Mouse (Mus musculus) midbrain, embryonic 13.5 days (tissue): ENCODE results near the gene Ap1m2. TPM values are rescaled to one million over a fixed set of nuclear protein-coding genes. Genes with fewer than 3 reads are reported as not detected.

Experiments
- ATAC-seq: fragments of 200-750 bp; cut with Nextera tagmentation; 2 replicates; pipeline ENCODE4 v1.8.0; 2017; ENCODE audit warnings: mild to moderate bottlenecking, moderate TSS enrichment, moderate library complexity
- H3K27ac ChIP-seq: fragments of 300-500 bp; sonication (generic); 2 replicates; pipeline ENCODE4 v1.5.1; 2015; ENCODE audit warnings: inconsistent platforms, mild to moderate bottlenecking, moderate library complexity
- H3K27me3 ChIP-seq: fragments of 300-500 bp; sonication (generic); 2 replicates; pipeline ENCODE4 v1.6.1; 2015; ENCODE audit warnings: mild to moderate bottlenecking, inconsistent platforms
- H3K36me3 ChIP-seq: fragments of 300-500 bp; sonication (generic); 2 replicates; pipeline ENCODE4 v1.6.1; 2015; ENCODE audit warnings: mild to moderate bottlenecking, inconsistent platforms
- H3K4me1 ChIP-seq: fragments of 300-500 bp; sonication (generic); replicated peaks from 2 replicates; pipeline ENCODE4 v1.6.1; 2015; ENCODE audit warnings: inconsistent platforms
- H3K4me2 ChIP-seq: fragments of 300-500 bp; sonication (generic); replicated peaks from 2 replicates; pipeline ENCODE4 v1.6.1; 2015; ENCODE audit warnings: moderate library complexity, mild to moderate bottlenecking, inconsistent platforms
- H3K4me3 ChIP-seq: fragments of 300-500 bp; sonication (generic); replicated peaks from 2 replicates; pipeline ENCODE4 v1.5.1; 2015; ENCODE audit warnings: mild to moderate bottlenecking, inconsistent platforms
- H3K9ac ChIP-seq: fragments of 300-500 bp; sonication (generic); replicated peaks from 2 replicates; pipeline ENCODE4 v1.6.1; 2015; ENCODE audit warnings: mild to moderate bottlenecking, inconsistent platforms
- H3K9me3 ChIP-seq: fragments of 300-500 bp; sonication (generic); 2 replicates; pipeline ENCODE4 v1.6.1; 2016; ENCODE audit warnings: mild to moderate bottlenecking, inconsistent platforms
- WGBS: fragments of 180-500 bp; shearing (Covaris S2); methylation state at CpG from one replicate; pipeline ENCODE4 v1.1.7; 2015; 5-methylcytosine and 5-hydroxymethylcytosine counted together
- polyA plus RNA-seq: library from polyadenylated mRNA; unstranded; fragments of >200 nt; fragmentation: Nextera tagmentation; extraction: Ambion mirVana; gene quantifications from 2 replicates; pipeline ENCODE4 v1.2.1, GENCODE M21; 2015

Ap1m2 gene
- polyA plus RNA-seq, result 0.23 and 0.34 TPM in 2 replicates

DNA sequence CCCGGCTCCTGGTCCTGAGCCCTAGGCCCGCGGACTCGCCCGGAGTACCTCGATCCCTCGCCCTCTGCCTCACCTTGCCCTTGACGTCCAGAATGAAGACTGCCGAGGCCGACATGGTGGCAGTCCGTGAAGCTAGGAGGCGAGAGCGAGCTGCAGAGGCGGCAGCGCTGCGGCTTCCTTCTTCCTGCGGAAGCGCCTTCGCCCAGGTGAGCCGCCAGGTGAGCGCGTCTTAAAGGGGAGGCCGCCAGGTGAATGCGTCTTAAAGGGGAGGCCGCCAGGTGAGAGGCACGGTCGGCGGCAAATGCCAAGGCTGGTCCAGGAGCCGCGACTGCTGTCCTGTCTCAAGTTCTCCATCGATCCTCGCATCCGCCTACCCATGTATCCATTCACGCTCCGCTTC lies at the start of gene Ap1m2:
Gene Ap1m2 (minus strand): TSS at position 204 of the 400 bp plus-strand sequence.
- ATAC-seq, result no peak
- peaks cover 3% of the 10 kb centered on the region; the same call in 1 of the 2 replicates for H3K4me1 ChIP-seq
- H3K27ac ChIP-seq, result no peak within 1 kb of the TSS
- no peaks in the 10 kb centered on the region for H3K9me3 ChIP-seq
- H3K4me2 ChIP-seq, result 0 out of 2 replicates have a peak within 1 kb of the TSS, but pooled peaks have one; percentile 13
- peak within 1 kb of the TSS; percentile 16 for H3K4me3 ChIP-seq
- no peaks in the 10 kb centered on the region for H3K36me3 ChIP-seq
- peaks cover 18% of the 10 kb centered on the region for H3K27me3 ChIP-seq
- 11% methylated on average over 34 of the region's 35 CpGs for WGBS
- H3K9ac ChIP-seq, result no peak within 1 kb of the TSS

DNA sequence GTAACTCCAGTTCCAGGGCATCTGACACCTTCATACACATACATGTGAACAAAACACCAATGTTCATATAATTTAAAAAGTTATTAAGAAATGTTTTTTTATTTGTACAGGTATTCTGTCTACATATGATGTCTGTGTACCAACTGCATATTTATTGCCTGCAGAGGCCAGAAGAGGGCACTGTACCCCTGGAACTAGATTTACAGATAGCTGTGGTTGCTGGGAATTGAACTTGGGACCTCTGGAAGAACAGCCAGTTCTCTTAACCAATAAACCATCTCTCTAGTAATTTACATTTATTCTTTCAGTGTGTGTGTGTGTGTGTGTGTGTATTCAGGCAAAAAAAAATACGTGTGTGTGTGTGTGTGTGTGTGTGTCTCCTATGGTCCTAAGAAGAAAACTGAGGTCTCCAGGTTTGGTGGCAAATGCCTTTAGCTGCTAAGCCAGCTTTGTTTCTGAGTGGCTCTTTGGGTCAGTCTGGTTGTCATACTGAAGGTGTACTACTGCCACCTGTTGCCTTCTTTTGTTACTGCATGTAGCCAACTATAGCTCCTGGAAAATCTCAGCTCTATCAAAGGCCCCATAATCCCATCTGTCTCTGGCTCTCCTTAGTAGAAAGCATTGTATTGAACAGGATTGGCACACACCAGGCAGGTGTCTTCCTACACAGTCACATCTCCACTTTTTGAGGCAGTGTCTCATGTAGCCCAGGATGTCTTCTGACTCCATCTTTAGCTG lies 45.0 kb upstream of the Ap1m2 start:
- H3K4me1 ChIP-seq, result peaks cover 9% of the 10 kb centered on the region
- H3K9me3 ChIP-seq, result no peaks in the 10 kb centered on the region
- H3K4me3 ChIP-seq, result no peak overlapping the region
- H3K4me2 ChIP-seq, result no peak overlapping the region
- peaks cover 5% of the 10 kb centered on the region for H3K27me3 ChIP-seq
- no peak overlapping the region for H3K27ac ChIP-seq
- peaks cover 36% of the 10 kb centered on the region for H3K36me3 ChIP-seq
- peak; percentile 70 for ATAC-seq
- H3K9ac ChIP-seq, result no peak overlapping the region
- 4% methylated on average over 1 of the region's 1 CpGs for WGBS

DNA sequence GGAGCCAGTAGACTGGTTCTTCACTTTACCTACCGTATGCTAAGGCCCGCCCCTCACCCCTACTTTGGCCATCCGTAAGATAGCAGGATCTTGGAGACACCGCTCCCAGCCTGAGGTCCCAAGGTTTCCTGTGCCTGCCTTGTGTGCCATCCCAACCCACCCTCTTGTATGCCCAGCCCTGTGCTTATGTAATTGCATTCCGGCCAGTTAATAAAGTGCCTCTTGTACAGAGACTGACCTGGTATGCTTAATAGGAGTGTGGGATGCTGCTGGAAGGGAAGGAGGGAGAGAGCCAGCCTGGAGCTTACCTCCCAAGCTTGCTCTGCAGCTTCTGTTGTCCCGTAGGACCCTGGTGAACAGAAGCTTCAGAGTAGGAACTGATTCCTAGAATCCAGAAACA lies 42.7 kb upstream of the Ap1m2 start:
- Histone ChIP-seq H3K4me1 (peaks cover 9% of the 10 kb centered on the region), H3K27ac (no peak overlapping the region), H3K9ac (no peak overlapping the region), H3K36me3 (peaks cover 51% of the 10 kb centered on the region), H3K9me3 (no peaks in the 10 kb centered on the region), H3K27me3 (no peaks in the 10 kb centered on the region), H3K4me3 (no peak overlapping the region), H3K4me2 (no peak overlapping the region)
- ATAC-seq, result no peak
- 94% methylated on average over 6 of the region's 6 CpGs for WGBS

- no peak for ATAC-seq
- Histone ChIP-seq H3K36me3 (peaks cover 62% of the 10 kb centered on the region), H3K27ac (no peak overlapping the region), H3K27me3 (no peaks in the 10 kb centered on the region), H3K9ac (0 out of 2 replicates have a peak overlapping the region, but pooled peaks have one; percentile 32), H3K9me3 (no peaks in the 10 kb centered on the region), H3K4me3 (no peak overlapping the region), H3K4me1 (peaks cover 9% of the 10 kb centered on the region), H3K4me2 (no peak overlapping the region)
- WGBS, result 53% methylated on average over 2 of the region's 2 CpGs
These were observed 41.2 kb upstream of the Ap1m2 start for GRCm38 (mm10) chr9:21353373-21353686.

DNA sequence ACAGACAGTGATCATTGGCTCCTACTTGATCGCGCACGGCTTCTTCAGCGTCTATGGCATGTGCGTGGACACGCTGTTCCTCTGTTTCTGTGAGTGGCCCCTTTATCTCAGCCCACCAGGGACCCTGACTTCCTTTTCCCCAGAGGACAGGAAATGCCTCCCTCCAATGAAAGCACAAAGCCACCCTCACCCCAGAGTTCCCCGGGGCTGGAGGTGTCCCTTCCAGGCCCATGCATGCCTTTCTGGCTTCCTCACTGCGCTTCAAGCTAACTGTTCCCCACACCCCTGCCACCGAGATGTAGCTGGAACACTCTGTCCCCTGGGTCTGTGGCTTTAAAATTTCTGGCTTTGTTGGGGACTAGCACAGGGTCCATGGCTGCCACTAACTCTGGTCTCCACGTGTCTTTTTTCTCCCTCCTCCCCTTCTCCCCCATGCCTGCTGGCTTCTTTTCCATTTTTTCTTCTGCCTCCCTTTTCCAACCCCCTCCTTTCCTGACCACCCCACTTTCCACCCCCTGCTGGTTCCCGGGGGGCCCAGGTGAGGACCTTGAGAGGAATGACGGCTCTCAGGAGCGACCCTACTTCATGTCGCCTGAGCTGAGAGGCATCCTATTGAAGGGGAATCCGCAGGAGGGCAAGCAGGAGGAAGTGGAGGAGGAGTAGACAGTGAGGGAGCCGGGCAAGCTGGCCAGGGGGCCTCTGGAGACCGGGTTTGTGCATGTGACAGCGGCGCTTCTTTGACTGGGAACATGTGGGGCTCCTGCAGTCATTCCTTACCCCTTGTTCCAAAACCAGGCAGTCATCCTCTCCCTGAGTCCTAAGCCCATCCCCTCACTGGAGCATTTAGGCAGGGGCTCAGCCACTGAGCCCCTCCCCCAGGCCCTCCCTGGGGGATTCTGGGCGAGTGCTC lies 40.6 kb upstream of the Ap1m2 start:
- no peaks in the 10 kb centered on the region for H3K27me3 ChIP-seq
- H3K9ac ChIP-seq, result peak overlapping the region; percentile 32; the same call in 1 of the 2 replicates
- H3K9me3 ChIP-seq, result no peaks in the 10 kb centered on the region
- H3K4me2 ChIP-seq, result no peak overlapping the region
- WGBS, result 35% methylated on average over 20 of the region's 20 CpGs
- peaks cover 9% of the 10 kb centered on the region for H3K4me1 ChIP-seq
- no peak overlapping the region for H3K4me3 ChIP-seq
- H3K36me3 ChIP-seq, result peaks cover 68% of the 10 kb centered on the region
- no peak for ATAC-seq
- H3K27ac ChIP-seq, result no peak overlapping the region

DNA sequence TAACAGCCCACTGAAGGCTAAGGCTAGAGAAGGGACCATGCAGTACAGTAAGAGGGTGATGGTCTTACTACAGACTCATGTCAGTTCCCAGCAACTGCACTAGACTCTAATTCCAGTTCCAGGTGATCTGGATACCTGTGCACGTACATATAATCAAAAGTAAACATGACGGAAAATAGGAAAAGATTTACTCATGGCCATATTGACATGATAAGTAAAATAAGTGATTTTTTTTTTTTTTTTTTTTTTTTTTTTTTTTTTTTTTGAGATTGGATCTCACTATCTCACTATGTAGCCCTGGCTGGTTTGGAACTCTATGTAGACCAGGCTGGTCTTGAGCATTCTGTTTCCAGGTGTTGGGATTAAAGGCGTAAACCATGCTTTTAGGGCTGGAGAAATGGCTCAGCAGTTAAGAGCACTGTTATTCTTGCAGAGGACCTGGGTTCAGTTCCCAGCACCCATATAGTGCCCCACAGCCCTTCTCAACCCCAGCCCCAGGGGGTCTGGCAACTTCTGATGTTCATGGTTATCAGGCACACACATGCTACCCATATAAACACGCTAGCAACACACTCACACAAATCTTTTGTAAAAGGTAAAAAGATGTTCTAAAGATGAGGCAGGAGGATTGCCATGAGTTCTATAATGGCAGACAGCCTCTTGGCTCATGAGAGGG lies 39.7 kb upstream of the Ap1m2 start:
- WGBS, result 95% methylated on average over 4 of the region's 4 CpGs
- no peaks in the 10 kb centered on the region for H3K9me3 ChIP-seq
- no peak overlapping the region for H3K4me3 ChIP-seq
- no peak overlapping the region for H3K4me2 ChIP-seq
- H3K9ac ChIP-seq, result no peak overlapping the region
- peaks cover 76% of the 10 kb centered on the region for H3K36me3 ChIP-seq
- H3K27ac ChIP-seq, result no peak overlapping the region
- no peaks in the 10 kb centered on the region for H3K27me3 ChIP-seq
- ATAC-seq, result no peak
- peaks cover 9% of the 10 kb centered on the region for H3K4me1 ChIP-seq

DNA sequence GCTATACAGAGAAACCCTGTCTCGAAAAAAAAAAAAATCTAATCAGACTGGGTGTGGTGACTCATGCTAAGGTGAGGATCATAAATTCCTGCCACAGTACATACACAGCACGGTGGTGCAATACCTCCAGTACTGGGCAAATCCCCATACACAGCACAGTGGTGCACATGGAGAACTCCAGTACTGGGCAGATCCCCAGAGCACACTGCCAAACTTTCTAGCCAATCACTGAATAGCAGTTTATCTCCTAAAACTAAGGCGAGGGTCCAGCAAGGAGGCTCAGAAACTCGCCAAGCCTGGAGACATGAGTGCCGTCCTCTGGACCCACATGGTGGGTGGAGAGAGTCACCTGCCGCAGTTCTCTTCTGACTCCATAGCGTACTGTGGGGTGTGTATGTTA lies 39.0 kb upstream of the Ap1m2 start:
- Histone ChIP-seq H3K9me3 (no peaks in the 10 kb centered on the region), H3K27ac (no peak overlapping the region), H3K27me3 (no peaks in the 10 kb centered on the region), H3K36me3 (peaks cover 81% of the 10 kb centered on the region), H3K4me2 (no peak overlapping the region), H3K4me1 (peaks cover 9% of the 10 kb centered on the region), H3K9ac (no peak overlapping the region), H3K4me3 (no peak overlapping the region)
- no peak for ATAC-seq
- 94% methylated on average over 7 of the region's 7 CpGs for WGBS

GRCm38 (mm10) chr9:21348152-21348551 lies 36.0 kb upstream of the Ap1m2 start:
- Histone ChIP-seq H3K4me2 (no peak overlapping the region), H3K27me3 (no peaks in the 10 kb centered on the region), H3K4me3 (no peak overlapping the region), H3K4me1 (peaks cover 8% of the 10 kb centered on the region), H3K27ac (no peak overlapping the region), H3K9me3 (no peaks in the 10 kb centered on the region), H3K36me3 (peaks cover 80% of the 10 kb centered on the region), H3K9ac (no peak overlapping the region)
- 92% methylated on average over 3 of the region's 3 CpGs for WGBS
- ATAC-seq, result no peak

DNA sequence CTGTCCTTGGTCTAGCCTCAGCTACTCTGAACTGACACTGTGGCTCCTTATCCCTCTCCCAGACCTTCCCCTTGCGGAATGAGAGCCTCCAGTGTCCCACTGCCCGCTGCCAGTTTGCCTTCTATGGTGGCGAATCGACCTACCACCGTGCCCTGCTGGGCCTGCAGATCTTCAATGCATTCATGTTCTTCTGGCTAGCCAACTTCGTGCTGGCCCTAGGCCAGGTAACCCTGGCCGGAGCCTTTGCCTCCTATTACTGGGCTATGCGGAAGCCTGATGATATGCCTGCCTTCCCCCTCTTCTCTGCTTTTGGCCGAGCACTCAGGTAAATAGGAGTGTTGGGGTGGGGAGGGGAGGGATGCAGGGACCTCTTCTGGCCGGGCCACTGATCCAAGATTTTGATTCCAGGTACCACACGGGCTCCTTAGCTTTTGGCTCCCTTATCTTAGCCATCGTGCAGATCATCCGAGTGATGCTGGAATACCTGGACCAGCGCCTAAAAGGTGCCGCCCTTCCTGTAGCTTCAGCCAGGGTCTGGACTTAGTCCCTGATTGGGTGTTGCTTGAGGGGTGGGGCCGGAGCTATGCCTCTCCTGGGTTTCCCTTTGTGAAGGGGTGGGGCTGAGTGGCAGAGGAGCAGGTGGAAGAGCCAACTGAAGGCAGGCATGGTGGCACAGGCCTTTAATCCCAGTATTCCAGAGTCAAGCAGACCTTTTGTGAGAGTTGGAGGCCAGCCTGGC lies 34.7 kb upstream of the Ap1m2 start:
- no peak overlapping the region for H3K4me3 ChIP-seq
- H3K27ac ChIP-seq, result no peak overlapping the region
- H3K27me3 ChIP-seq, result no peaks in the 10 kb centered on the region
- H3K9ac ChIP-seq, result no peak overlapping the region
- WGBS, result 76% methylated on average over 16 of the region's 16 CpGs
- ATAC-seq, result no peak
- H3K4me2 ChIP-seq, result no peak overlapping the region
- no peaks in the 10 kb centered on the region for H3K4me1 ChIP-seq
- H3K9me3 ChIP-seq, result no peaks in the 10 kb centered on the region
- peaks cover 80% of the 10 kb centered on the region for H3K36me3 ChIP-seq

DNA sequence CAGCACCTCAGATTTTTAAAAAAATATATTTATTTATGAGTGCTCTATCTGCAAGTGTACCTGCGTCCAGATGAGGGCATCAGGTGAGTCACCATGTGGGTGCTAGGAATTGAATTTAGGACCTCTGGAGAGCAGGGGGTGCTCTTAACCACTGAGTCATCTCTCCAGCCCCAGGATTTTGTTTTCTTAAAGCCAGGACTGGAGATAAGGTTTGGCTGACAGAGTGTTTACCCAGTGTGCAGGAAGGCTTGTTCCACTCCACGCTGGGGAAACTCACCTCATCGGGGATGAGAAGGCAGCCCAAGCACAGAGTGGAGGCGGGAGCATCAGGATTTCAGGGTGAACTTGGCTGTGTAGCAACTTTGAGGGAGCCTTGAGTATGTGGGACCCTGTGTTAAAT lies 28.3 kb upstream of the Ap1m2 start:
- WGBS, result 92% methylated on average over 4 of the region's 4 CpGs
- H3K4me1 ChIP-seq, result peaks cover 5% of the 10 kb centered on the region; the same call in 1 of the 2 replicates
- peaks cover 42% of the 10 kb centered on the region for H3K36me3 ChIP-seq
- H3K4me3 ChIP-seq, result no peak overlapping the region
- H3K4me2 ChIP-seq, result no peak overlapping the region
- no peak for ATAC-seq
- H3K27ac ChIP-seq, result no peak overlapping the region
- H3K9me3 ChIP-seq, result no peaks in the 10 kb centered on the region
- H3K27me3 ChIP-seq, result no peaks in the 10 kb centered on the region
- no peak overlapping the region for H3K9ac ChIP-seq

DNA sequence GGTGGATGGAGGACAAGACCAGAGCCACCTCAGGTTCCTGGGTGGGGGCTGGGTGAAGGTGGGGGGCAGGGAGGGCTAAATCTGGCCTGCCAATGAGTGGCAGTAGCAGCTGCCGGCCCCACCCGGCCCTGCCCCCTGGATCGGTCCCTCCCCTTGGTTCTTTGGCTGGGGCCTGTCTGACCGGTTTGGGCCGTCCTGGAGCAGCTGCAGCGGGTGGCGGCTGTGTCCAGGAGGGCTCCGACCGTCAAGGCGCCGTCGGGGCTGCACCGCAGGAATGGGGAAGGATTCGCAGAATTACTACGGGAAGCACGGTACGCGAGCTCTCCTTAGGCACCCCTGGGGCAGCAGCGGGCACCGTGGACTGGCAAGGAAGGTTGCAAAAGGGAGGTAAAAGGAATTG lies 25.5 kb upstream of the Ap1m2 start:
- WGBS, result 19% methylated on average over 20 of the region's 20 CpGs
- no peaks in the 10 kb centered on the region for H3K9me3 ChIP-seq
- no peak overlapping the region for H3K27ac ChIP-seq
- no peak overlapping the region for H3K4me3 ChIP-seq
- H3K4me1 ChIP-seq, result peaks cover 12% of the 10 kb centered on the region
- H3K27me3 ChIP-seq, result no peaks in the 10 kb centered on the region
- no peak for ATAC-seq
- H3K4me2 ChIP-seq, result no peak overlapping the region
- peaks cover 19% of the 10 kb centered on the region for H3K36me3 ChIP-seq
- no peak overlapping the region; the same call in 1 of the 2 replicates for H3K9ac ChIP-seq
